Mouse (Mus musculus): ENCODE results near the gene Kctd20.

- TF ChIP-seq CTCF (IDR thresholded peaks at IDR 0.05; ENCODE audit: low read depth) (no peak), EP300 (optimal IDR thresholded peaks at IDR 0.05) (peak; percentile 88)
Measured at GRCm38 (mm10) chr17:29007641-29008325, 56.0 kb downstream of the Kctd20 start, which contains the start of gene Stk38.
